18 mouse cellular contexts compared by ENCODE assay signal in the genomic region with DNA sequence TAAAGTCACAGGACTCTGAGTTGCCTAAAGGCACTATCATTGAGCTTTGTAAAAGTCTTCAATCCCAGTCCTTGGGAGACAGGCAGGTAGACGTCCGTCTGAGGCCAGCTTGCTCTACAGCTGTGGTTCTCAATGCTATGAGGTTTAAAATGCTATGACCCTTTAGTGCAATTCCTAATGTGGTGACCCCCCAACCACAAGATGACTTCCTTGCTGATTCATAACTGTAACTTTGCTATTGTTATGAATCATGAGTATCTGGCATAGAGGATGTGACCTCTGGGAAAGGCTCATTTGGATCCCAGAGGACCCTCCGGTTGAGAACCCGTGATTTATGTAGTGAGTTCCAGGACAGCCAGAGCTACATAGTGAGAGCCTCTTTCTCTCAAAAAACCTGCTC. TPM values are rescaled to one million over a fixed set of nuclear protein-coding genes. Genes with fewer than 3 reads are reported as not detected.
DNase-seq lines count a peak whose midpoint lies in the region; ATAC-seq and TF ChIP-seq lines count a peak whose summit lies in the region.
"Had no signal": no experiment of that assay in that cellular context is flagged by ENCODE, and none has a peak within 500 bp of the region (broad histone marks: within the 10 kb centered on the region; RNA-seq: fewer than 3 reads in every experiment).

No protein-coding gene starts in this region.

- no peaks in the 10 kb centered on the region for H3K27me3 ChIP-seq in lung, embryonic 16.5 days (ENCODE audit: control insufficient read depth, insufficient read depth, low read depth, low read length)
- H3K27me3 ChIP-seq: embryonic facial prominence, embryonic 15.5 days; forebrain, embryonic 12.5 days; neural tube, embryonic 13.5 days had no signal

- H3K4me2 ChIP-seq in lung, embryonic 16.5 days (ENCODE audit: low read depth, low read length), result no peak overlapping the region
- H3K4me2 ChIP-seq: embryonic facial prominence, embryonic 15.5 days; forebrain, embryonic 12.5 days; neural tube, embryonic 13.5 days had no signal

- TF ChIP-seq POLR2A in lung, adult 2 months (IDR thresholded peaks at IDR 0.05; ENCODE audit: borderline replicate concordance, extremely low read depth, low read depth, low read length), result no peak

- no peak for DNase-seq in lung, adult 2 months
- DNase-seq in NIH3T3 (ENCODE audit: low read depth), result peak; percentile 87
- DNase-seq in fibroblast of lung, adult 2 months (ENCODE audit: low read depth), result peak; percentile 58
- no peak for DNase-seq in natural killer cell, adult 2 months (ENCODE audit: low spot score in 2 of 2)
- no peak for DNase-seq in cerebellum, postnatal 4 days (ENCODE audit: low spot score in 2 of 2)
- DNase-seq in spleen, postnatal 4 days (ENCODE audit: low spot score in 2 of 2), result no peak
- DNase-seq: cerebellum, adult 18-20 months; midbrain, embryonic 14.5 days; thymus, adult 18-20 months; thymus, postnatal 36 days had no signal

- H3K9me3 ChIP-seq in lung, embryonic 16.5 days (ENCODE audit: control insufficient read depth, low read length), result no peaks in the 10 kb centered on the region
- H3K9me3 ChIP-seq: embryonic facial prominence, embryonic 15.5 days; forebrain, embryonic 12.5 days; neural tube, embryonic 13.5 days had no signal

- no peak for TF ChIP-seq CTCF in lung, adult 2 months (IDR thresholded peaks at IDR 0.05; ENCODE audit: insufficient read depth, low read length)

- no peak for ATAC-seq in lung, embryonic 16.5 days (ENCODE audit: low read depth)
- ATAC-seq: hindbrain, postnatal 0 days; intestine, embryonic 16.5 days had no signal

- no peak overlapping the region for H3K9ac ChIP-seq in lung, embryonic 16.5 days (ENCODE audit: low read length)
- H3K9ac ChIP-seq: embryonic facial prominence, embryonic 15.5 days; forebrain, embryonic 12.5 days; neural tube, embryonic 13.5 days had no signal

- no peaks in the 10 kb centered on the region for H3K36me3 ChIP-seq in lung, embryonic 16.5 days (ENCODE audit: control insufficient read depth, insufficient read depth, low read length)
- H3K36me3 ChIP-seq: forebrain, embryonic 12.5 days had no signal

- no peak overlapping the region for H3K4me3 ChIP-seq in lung, embryonic 16.5 days (ENCODE audit: low read length)
- H3K4me3 ChIP-seq in lung, adult 2 months (replicated peaks; ENCODE audit: extremely low read depth, low read depth, low read length), result no peak overlapping the region
- H3K4me3 ChIP-seq: embryonic facial prominence, embryonic 15.5 days; forebrain, embryonic 12.5 days; layer of hippocampus, adult 2 months; neural tube, embryonic 13.5 days had no signal

- 75% methylated on average over 4 of the region's 4 CpGs for WGBS in lung, embryonic 16.5 days
- WGBS in lung, adult 2 months, result 72% methylated on average over 4 of the region's 4 CpGs

- peak overlapping the region; percentile 88 for H3K27ac ChIP-seq in lung, embryonic 16.5 days (ENCODE audit: low read length)
- H3K27ac ChIP-seq: embryonic facial prominence, embryonic 15.5 days; forebrain, embryonic 12.5 days; hindbrain, postnatal 0 days; layer of hippocampus, adult 2 months; neural tube, embryonic 13.5 days had no signal

- H3K4me1 ChIP-seq in lung, embryonic 16.5 days (replicated peaks; ENCODE audit: control insufficient read depth, insufficient read depth, low read length), result peaks cover 14% of the 10 kb centered on the region; the same call in 1 of the 2 replicates
- peaks cover 11% of the 10 kb centered on the region for H3K4me1 ChIP-seq in lung, adult 2 months (ENCODE audit: control insufficient read depth, insufficient read depth, low read length)
- H3K4me1 ChIP-seq: embryonic facial prominence, embryonic 15.5 days; forebrain, embryonic 12.5 days; neural tube, embryonic 13.5 days had no signal

RNA-seq across cellular contexts. Expression of a gene that starts 44.9 kb away (rescaled TPM):
- polyA plus RNA-seq in lung, embryonic 16.5 days (2015; fragmentation: Nextera tagmentation; extraction: Ambion mirVana), result 0.47 and 1.7 TPM in 2 replicates
- 85.8 and 128 TPM in 2 replicates for polyA plus RNA-seq in lung, adult 2 months (2012; rRNA removed)
- polyA plus RNA-seq: forebrain, embryonic 12.5 days; kidney, embryonic 14.5 days; neural tube, embryonic 13.5 days had no signal

RNA-seq across cellular contexts. Expression of a gene that starts 56.0 kb away (rescaled TPM):
- 1.1 and 1.4 TPM in 2 replicates for polyA plus RNA-seq in lung, embryonic 16.5 days (2015; fragmentation: Nextera tagmentation; extraction: Ambion mirVana)
- polyA plus RNA-seq in lung, adult 2 months (2012; rRNA removed), result 0.07 and 0.18 TPM in 2 replicates

RNA-seq across cellular contexts. Expression of a gene that starts 57.6 kb away (rescaled TPM):
- 21.7 and 28.2 TPM in 2 replicates for polyA plus RNA-seq in lung, embryonic 16.5 days (2015; fragmentation: Nextera tagmentation; extraction: Ambion mirVana)
- 18.1 and 31.9 TPM in 2 replicates for polyA plus RNA-seq in lung, adult 2 months (2012; rRNA removed)

Comparison
In these comparisons a context has a peak if more than half of its experiments do, and no peak if none do; other contexts are left out.
1. RNA of a gene that starts 44.9 kb away (polyA plus RNA-seq): 85.8 to 128 TPM in lung, adult 2 months; 0.47 to 1.7 TPM in lung, embryonic 16.5 days; every median in the first group is over 10 times any median in the second.
2. DNase-seq: peak in NIH3T3 (single experiment) and fibroblast of lung, adult 2 months (single experiment); none in lung, adult 2 months (single experiment), natural killer cell, adult 2 months (0 of 2), cerebellum, postnatal 4 days (0 of 2) and spleen, postnatal 4 days (0 of 2).